In genomic region chr5:103356500-103356899, GRCm38 (mm10) we compare ENCODE assay signal across 8 mouse cellular contexts.
DNase-seq lines count a peak whose midpoint lies in the region; ATAC-seq lines count a peak whose summit lies in the region.

No protein-coding gene starts in this region.

- peak; percentile 71 for ATAC-seq in midbrain, embryonic 11.5 days (ENCODE audit: low FRiP score)
- no peak for ATAC-seq in midbrain, embryonic 16.5 days
- ATAC-seq in embryonic facial prominence, embryonic 13.5 days (ENCODE audit: insufficient number of reproducible peaks, insufficient read depth, low FRiP score, low TSS enrichment, low read depth), result 0 out of 2 replicates have a peak, but pooled peaks have one; percentile 32
- peak; percentile 38; the same call in 1 of the 2 replicates for ATAC-seq in neural tube, embryonic 15.5 days (ENCODE audit: low FRiP score)

- no peaks in the 10 kb centered on the region for H3K36me3 ChIP-seq in midbrain, embryonic 11.5 days (ENCODE audit: control insufficient read depth, insufficient read depth, low read length)
- no peaks in the 10 kb centered on the region for H3K36me3 ChIP-seq in midbrain, embryonic 16.5 days (ENCODE audit: control insufficient read depth, insufficient read depth, low read length)
- H3K36me3 ChIP-seq in embryonic facial prominence, embryonic 13.5 days, result no peaks in the 10 kb centered on the region
- H3K36me3 ChIP-seq in neural tube, embryonic 15.5 days, result no peaks in the 10 kb centered on the region

- DNase-seq in midbrain, embryonic 11.5 days (ENCODE audit: low spot score, missing footprints), result peak; percentile 86
- DNase-seq in kidney, postnatal 10 days, result peak; percentile 48
- DNase-seq in urinary bladder, postnatal 4 days (ENCODE audit: low spot score in 2 of 2), result no peak
- no peak for DNase-seq in left cerebral cortex, postnatal 36 days (ENCODE audit: low spot score in 2 of 2)
- DNase-seq in ovary, adult 18-20 months (ENCODE audit: low spot score), result no peak

- no peak overlapping the region for H3K9ac ChIP-seq in midbrain, embryonic 11.5 days (ENCODE audit: low read length)
- H3K9ac ChIP-seq in midbrain, embryonic 16.5 days (ENCODE audit: low read depth, low read length), result no peak overlapping the region
- no peak overlapping the region for H3K9ac ChIP-seq in embryonic facial prominence, embryonic 13.5 days
- no peak overlapping the region for H3K9ac ChIP-seq in neural tube, embryonic 15.5 days (replicated peaks)

- no peaks in the 10 kb centered on the region for H3K27me3 ChIP-seq in midbrain, embryonic 11.5 days (ENCODE audit: control insufficient read depth, insufficient read depth, low read length)
- H3K27me3 ChIP-seq in midbrain, embryonic 16.5 days (ENCODE audit: control insufficient read depth, insufficient read depth, low read depth, low read length), result no peaks in the 10 kb centered on the region
- H3K27me3 ChIP-seq in embryonic facial prominence, embryonic 13.5 days, result peaks cover 10% of the 10 kb centered on the region; the same call in 1 of the 2 replicates
- H3K27me3 ChIP-seq in neural tube, embryonic 15.5 days (replicated peaks), result 0 out of 2 replicates have a peak, but pooled peaks cover 2% of the 10 kb centered on the region

- no peak overlapping the region for H3K27ac ChIP-seq in midbrain, embryonic 11.5 days (ENCODE audit: low read depth, low read length)
- no peak overlapping the region for H3K27ac ChIP-seq in midbrain, embryonic 16.5 days (ENCODE audit: low read length)
- no peak overlapping the region for H3K27ac ChIP-seq in embryonic facial prominence, embryonic 13.5 days
- no peak overlapping the region for H3K27ac ChIP-seq in neural tube, embryonic 15.5 days (replicated peaks)

- 55% methylated on average over 6 of the region's 6 CpGs for WGBS in midbrain, embryonic 11.5 days
- 56% methylated on average over 6 of the region's 6 CpGs for WGBS in midbrain, embryonic 16.5 days
- WGBS in embryonic facial prominence, embryonic 13.5 days, result 55% methylated on average over 6 of the region's 6 CpGs
- 59% methylated on average over 6 of the region's 6 CpGs for WGBS in neural tube, embryonic 15.5 days

- H3K4me2 ChIP-seq in midbrain, embryonic 11.5 days, result peak overlapping the region; percentile 41
- H3K4me2 ChIP-seq in midbrain, embryonic 16.5 days (ENCODE audit: low read length), result no peak overlapping the region
- H3K4me2 ChIP-seq in embryonic facial prominence, embryonic 13.5 days, result peak overlapping the region; percentile 52
- peak overlapping the region; percentile 53 for H3K4me2 ChIP-seq in neural tube, embryonic 15.5 days

- H3K4me1 ChIP-seq in midbrain, embryonic 11.5 days (ENCODE audit: control insufficient read depth, insufficient read depth, low read length), result peaks cover 8% of the 10 kb centered on the region
- H3K4me1 ChIP-seq in midbrain, embryonic 16.5 days (ENCODE audit: control insufficient read depth, insufficient read depth, low read length), result 0 out of 2 replicates have a peak, but pooled peaks cover 3% of the 10 kb centered on the region
- H3K4me1 ChIP-seq in embryonic facial prominence, embryonic 13.5 days, result 0 out of 2 replicates have a peak, but pooled peaks cover 3% of the 10 kb centered on the region
- H3K4me1 ChIP-seq in neural tube, embryonic 15.5 days, result peaks cover 5% of the 10 kb centered on the region; the same call in 1 of the 2 replicates

- 0 out of 2 replicates have a peak, but pooled peaks cover 5% of the 10 kb centered on the region for H3K9me3 ChIP-seq in midbrain, embryonic 11.5 days (ENCODE audit: control insufficient read depth, low read length)
- H3K9me3 ChIP-seq in midbrain, embryonic 16.5 days (replicated peaks; ENCODE audit: control insufficient read depth, low read length, poor library complexity, severe bottlenecking), result peaks cover 3% of the 10 kb centered on the region; the same call in 1 of the 2 replicates
- H3K9me3 ChIP-seq in embryonic facial prominence, embryonic 13.5 days, result peaks cover 6% of the 10 kb centered on the region
- H3K9me3 ChIP-seq in neural tube, embryonic 15.5 days (replicated peaks), result no peaks in the 10 kb centered on the region

- no peak overlapping the region for H3K4me3 ChIP-seq in midbrain, embryonic 11.5 days (ENCODE audit: low read depth, low read length)
- H3K4me3 ChIP-seq in midbrain, embryonic 16.5 days (ENCODE audit: low read depth, low read length), result no peak overlapping the region
- peak overlapping the region; percentile 30 for H3K4me3 ChIP-seq in embryonic facial prominence, embryonic 13.5 days
- no peak overlapping the region for H3K4me3 ChIP-seq in neural tube, embryonic 15.5 days (replicated peaks)

- intact Hi-C loops in left cerebral cortex, postnatal 36 days (cut with DNase I), result loop anchor here (1.0 to 5.0 kb wide), 2 partner anchors 302 to 461 kb away; no protein-coding TSS in a partner anchor

Comparison
In these comparisons a context has a peak if more than half of its experiments do, and no peak if none do; other contexts are left out.
1. DNase-seq: peak in midbrain, embryonic 11.5 days (single experiment) and kidney, postnatal 10 days (single experiment); none in urinary bladder, postnatal 4 days (0 of 2), left cerebral cortex, postnatal 36 days (0 of 2) and ovary, adult 18-20 months (single experiment).